Mouse (Mus musculus) layer of hippocampus, adult 8-10 months (tissue): ENCODE measurements at regions not wholly inside any gene's neighbourhood (a gene's known extent, or its start where the extent isn't known, plus 50 kb on each side); places are given as distances from the start of the nearest gene placed in this dataset.

Experiments used
- DNase-seq, 2 experiments: peaks; one replicate each; pipeline ENCODE4 v3.0.0; 2022; ENCODE audit warnings: low spot score in 2 of 2

DNA sequence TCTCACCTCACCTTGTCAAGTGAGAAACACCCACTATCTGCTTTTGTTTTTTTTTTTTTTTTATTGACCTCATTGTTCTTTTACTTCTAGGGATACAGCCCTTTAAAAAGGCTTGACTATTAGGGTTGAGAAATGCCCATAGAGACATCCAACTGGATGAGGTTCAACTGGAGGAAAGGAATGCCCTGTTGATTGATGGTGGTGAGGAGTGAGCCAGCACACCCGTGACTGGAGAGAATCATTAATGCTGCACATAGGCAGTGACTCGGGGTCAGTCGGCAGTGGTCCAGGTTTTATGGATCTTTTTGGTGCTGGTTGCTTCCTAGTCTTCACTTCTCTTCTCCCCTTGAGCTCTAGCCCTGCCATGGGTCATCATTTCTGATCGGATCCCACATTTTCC is 82.9 kb upstream of the Cryz start:
- no peak for DNase-seq

DNA sequence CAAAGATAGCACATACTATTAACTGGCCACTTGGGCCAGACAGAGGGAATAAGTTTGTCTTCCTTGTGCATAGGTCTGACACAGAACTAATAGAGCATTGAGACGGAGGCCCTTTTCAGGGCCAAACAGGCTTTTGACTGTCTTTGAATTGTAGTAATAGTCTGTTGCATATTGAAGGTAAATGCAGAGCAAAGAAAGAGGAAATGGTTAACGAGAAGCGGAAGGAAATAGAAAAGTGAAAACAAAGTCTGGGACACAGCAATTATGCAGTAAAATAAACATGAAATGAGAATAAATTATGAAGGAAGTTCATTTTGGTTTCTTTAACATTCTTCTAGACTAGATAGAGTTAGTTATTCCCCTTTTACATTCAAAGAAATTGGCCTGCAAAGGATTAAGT is 86.4 kb upstream of the Cryz start:
- no peak for DNase-seq

DNA sequence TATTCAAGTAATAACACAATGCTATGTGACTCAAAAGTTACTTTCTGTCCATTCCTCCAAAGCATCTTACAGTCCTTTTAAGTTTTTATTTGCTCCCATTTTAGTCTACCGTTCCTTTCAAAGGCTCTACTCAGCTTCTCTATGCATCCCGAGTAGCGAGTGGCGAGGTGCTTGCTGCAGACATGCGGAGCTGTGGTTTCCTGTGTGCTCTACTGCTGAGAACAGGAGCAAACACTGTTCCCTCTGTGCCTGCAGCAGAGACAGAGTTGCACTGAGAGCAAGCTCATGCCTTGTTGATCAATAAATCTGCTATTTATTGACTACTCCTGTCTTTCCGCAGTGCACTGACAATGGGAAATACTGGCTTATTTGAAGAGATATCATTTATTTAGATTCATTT is 87.1 kb upstream of the Cryz start:
- no peak for DNase-seq

DNA sequence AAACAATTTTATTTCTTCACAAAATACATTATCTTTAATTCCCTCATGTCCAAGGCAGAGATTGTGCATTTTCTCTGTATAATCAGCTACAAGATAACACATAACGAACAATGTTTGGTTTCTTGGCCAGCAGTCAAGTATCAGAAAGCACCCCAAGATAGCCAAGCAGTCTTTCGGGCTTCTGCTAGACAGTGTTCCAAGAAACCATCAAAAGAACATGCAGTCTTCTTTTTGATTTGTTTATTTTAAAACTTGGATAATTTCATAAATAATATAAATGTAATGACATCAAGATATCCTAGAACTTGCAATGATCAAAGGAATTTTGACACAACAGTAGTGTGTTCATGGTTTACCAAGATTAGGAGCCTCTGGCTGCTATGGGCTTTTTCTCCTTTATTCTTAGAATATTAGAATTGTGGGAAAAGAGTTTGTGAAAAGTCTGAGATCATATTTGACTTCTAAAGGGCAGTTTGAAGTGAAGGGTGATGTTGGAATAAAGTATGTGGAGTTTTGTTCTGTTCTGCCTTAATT is 103.1 kb upstream of the Cryz start:
- no peak for DNase-seq

DNA sequence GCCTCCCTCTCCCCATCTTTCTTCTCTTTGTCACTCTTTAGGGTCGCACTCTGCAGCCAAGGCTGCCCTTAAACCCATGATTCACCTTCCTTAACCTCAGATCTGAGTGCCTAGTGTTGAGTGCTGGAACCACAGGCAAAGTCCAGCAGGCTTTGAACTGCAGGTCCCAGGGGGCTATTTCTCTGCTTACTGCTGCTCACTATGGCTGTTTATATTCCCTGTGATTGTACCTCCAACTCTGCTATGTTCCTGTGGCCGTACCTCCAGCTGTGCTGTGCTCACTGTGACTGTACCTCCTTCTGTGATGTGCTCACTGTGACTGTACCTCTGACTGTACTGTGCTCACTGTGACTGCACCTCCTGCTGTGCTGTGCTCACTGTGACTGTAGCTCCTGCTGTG is 124.1 kb upstream of the Cryz start:
- DNase-seq, result no peak

DNA sequence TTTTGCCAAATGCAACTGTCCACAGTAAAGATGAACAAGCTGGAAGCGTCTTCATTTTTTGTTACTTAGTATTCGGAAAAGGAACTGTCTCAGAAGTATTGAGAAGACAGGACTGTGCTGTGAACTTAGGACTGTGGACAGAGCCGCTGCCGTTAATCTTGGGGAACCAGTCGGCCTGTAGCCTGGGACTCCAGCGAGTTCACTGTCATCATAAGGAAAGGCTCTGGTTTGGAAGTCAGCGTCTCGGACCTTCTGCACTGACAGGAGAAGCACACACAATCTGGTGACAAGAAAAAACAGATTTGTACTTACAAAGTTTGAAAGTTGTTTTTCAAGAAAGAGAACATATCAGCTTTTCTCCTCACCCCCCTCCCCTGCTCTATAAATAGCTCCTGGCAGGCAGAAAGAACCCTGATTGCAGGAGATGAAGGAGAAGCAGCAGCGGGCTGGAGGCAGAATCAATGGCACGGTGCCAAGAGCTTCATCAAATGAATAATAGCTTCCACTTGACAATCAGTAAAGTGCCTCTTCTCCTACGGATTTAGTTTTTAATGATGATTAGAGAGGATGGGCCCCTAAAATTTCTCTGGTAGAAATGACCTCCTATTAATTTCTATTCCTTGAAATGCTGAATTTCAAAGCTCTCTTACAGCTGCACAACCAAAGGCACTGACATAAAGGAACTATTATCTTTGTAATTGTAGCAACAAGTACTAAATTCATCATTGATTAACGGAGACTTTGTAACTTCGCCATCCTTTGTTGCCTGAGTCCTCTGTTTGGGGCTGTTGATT is 128.7 kb upstream of the Cryz start:
- DNase-seq, result peak; percentile 42 to 51

DNA sequence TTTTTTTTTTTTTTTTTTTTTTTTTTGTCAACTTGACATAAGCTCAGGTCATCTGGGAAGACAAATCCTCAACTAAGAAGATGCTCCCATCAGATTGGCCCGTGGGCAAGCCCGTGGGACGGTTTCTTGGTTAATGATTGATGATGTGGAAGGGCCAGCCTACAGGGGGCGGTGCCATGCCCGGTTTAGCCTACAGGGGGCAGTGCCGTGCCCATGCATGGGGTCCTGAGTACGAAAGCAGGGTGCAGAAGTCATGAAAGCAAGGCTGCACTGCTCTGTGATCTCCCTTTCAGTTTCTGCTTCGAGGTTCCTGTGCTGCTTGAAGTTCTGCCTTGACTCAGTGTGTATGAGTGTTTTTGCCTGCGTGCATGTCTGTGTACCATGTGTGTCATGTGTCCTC is 127.7 kb upstream of the Lhx8 start:
- no peak for DNase-seq

DNA sequence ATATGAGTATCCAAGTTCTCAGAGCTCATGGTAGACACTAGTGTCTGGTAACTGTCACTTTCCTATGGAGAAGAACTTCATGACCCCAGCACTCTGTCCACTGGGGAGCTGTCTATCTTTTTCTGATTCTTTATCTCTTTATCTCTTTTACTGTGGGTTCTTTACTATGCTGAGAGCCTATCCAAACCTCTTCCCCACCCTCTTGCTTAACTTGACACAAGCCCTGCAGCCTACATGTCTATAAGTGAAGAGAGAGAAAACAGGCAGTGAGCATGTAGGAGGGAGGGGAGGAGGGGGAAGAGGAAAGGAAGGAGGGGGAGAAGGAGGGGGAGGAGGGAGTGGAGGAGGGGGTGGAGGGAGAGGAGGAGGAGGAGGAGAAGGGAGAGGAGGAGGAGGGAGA is 122.6 kb upstream of the Lhx8 start:
- DNase-seq, result no peak

DNA sequence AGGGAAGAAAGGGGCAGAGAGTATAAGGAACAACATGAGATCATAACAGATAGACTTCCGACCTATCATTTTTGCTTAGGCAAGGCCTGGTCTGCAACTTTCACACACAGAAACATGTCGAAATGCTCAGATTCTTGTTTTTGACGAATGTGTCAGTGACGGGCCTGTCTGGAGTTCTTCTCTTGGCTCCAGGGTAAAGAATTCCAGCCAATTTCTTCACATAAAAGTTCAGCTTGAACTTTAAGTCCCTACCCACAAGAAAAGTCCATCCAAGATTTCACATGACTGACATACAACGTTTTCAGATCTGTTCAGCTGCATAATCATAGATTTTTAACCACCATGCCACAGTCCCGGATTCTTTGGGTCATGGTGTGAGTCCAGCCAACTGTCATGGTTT is 122.1 kb upstream of the Lhx8 start:
- DNase-seq, result no peak

DNA sequence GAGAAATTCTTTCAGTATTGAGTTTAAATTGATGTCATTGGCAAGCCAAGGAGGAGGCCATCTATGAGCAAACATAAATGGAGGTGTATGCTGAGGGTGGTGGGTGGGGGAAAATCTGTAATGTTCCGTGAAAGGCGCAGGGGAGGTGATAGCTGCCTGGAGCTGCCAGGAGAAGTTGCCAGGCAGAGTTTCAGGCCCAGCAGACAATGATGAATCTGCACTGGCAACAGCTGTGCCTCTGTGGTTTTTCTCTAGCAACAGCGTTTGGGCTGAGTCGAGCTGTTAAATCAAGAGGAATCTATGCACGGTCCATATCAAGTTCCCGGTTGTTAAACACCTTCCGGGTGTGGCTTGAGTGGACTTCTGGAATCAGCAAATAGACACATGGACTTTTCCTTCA is 120.7 kb upstream of the Lhx8 start:
- DNase-seq, result no peak

DNA sequence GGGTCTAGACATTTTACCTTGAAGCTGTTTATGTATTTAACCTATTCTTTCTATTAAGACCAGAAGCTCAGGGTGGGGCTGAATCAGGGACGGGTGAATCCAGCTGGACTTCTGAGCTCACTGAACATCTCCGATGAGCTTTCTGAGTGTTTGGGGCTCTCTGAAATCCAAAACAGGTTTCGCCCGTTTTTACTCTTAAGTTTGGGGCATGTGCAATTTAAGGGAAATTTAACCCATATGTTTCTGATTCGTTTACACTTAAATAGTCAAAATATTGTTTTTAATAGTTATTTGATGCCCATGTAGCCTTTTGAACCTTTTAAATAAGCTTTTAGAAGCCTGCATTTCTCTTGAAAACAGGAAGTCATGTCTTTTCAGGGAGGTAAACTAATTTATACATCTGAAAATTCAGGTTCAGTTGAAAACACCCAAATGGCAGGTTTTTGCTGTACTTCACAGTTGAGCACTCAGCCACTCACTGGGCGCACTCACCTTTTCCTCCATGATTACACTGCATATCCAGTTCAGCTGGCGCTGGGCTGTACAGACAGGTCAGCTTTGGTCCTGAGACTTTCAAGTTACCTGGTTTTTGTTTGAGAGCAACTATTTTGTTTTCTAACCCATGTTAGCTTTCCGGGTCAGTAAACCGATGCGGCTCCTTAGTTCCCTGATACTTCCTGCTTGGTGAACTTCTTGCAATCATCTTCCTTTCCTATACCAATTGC is 113.1 kb upstream of the Lhx8 start:
- no peak for DNase-seq

DNA sequence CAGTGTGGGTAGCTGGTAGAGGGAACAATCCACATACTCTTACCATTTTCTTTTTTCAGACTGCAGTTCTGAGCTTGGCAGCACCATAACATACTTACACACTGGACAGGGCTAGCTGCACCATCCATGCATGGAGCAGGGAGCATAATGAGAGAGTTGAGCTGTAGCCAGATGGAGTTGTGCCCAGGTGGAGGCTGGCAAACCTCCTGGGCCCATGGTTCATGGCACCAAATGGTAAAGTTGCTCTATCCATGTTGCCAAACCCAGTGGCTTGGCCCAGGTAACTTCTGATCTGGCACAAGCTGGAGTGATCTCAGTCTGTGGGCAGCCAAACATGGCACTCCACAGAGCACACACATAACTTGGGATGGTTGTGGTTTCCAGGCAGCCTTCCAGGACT is 111.0 kb upstream of the Lhx8 start:
- no peak for DNase-seq

DNA sequence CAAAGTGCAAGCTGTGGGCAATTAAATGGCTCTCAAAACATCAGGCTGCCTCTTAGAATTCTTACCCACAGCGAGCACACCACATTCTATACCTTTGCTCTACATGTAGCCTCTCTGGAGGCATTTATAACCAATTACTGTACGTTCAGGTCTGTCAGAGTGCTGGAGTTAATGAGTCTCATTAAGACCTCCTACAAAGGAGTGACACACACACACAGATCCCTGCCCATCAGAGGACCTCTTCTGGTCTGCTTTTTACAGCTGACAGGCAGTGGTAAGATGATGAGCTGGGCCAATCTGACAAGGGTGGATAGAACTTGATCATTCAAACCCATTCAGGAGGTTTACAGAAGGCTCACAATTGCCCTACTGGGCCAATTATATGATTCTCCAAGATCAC is 110.4 kb upstream of the Lhx8 start:
- DNase-seq, result no peak

DNA sequence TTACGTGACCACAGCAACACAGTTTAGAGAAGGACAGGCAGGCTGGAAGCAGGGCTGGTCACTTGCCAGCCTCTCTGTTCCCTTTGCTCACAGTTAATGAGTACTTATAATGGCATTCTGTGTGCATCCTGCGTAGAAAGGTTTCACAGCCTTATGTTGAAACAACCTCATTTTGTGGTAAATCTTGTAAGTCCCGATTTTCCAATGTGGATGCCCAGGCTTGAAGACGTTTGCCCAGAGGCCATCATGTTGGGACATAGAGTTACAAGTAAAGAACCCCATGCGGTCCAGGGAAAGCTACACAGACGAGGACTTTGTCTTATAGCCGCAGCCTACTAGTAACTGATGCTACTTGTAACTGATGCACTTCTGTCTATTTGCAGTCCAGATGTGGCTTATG is 100.4 kb upstream of the Lhx8 start:
- DNase-seq, result no peak

DNA sequence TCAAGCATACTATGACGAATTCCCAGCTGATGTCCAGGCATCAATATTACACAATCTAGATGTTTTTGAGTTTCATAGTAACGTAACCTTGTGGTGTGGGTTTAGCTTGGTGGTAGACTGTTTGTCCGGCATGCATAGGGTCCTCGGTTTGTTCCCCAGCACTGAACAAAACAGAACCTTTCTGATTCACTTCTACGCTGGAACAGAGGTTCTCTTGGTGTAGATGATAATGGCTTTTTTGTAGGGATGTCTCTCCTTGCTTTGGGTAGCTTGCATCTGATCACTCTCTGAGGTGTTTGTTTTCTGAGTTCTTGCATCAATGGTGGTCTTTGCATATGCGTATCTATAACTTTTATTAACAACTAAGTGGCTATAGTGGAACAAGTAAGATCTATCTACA is 99.2 kb upstream of the Lhx8 start:
- DNase-seq, result no peak

DNA sequence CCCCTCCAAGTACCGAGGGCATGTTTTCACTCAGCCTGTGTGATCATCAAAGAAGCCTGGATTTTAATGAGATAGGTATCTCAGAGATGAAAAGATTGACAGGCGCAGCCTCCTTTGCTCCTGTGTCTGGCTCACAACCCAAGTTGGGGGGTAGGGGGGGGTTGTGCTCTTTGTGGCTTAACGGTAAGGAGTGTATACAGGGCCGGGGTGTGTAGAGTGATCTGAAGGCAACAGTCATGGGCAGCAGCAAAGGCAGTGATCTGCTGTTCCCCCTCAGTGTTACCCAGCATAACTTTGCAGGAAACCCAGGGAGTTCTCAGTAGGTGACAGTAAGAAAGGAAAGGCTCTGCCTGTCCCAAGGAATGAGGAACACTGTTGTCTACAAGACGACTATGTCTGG is 94.1 kb upstream of the Lhx8 start:
- DNase-seq, result no peak

DNA sequence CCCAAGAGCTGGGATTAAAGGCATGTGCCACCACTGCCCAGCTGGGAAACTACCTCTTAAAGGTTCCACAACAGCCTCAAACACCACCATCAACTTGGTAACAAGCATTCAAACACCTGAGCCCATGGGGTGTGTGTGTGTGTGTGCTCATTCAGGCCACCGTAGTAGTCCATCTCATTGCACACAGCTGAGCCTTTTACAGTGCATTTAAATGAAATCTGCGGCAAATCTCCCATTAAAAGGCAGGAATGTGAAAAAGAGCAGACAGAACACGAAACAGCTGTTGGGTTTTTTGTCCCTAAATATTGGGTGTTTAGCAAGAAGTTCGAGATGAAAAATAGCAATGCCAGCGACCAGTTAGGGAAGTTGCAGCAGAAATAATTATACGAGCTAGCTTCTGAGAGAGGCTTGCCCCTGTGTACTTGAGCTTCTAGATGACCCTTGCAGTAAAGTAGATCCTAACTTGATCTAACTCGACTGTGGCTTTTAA is 91.0 kb upstream of the Lhx8 start:
- DNase-seq, result no peak

DNA sequence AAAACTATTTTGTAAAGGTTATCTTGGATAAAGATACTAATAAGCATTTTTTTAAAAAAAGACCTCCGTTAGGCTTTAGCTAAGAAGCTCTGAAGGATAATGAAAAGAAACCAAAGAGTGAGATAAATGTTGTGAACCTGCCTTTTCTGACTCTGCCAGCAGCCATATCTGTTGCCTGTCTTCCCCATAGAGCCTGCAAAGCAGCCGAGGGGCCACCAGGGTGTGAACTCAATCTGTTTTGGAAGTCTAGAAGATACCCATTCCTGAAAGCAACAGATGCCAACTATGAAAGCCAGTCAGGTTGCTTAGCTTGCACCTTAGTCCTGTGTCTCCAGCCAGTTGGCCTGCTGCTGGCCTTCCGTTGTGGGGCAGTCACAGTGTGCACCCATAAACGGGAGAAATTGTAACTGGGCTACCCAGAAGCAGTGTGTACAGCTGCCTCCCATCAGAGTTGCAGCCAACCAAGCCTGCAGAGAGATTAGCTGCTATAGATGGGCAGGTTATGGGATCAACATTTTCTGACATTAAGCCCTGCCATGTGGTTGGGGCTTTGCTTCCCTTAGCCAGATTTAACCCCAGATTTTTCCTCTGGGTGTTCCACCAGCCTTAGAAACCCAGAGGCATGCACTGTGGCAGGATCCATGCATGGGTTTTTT is 87.8 kb upstream of the Lhx8 start:
- DNase-seq, result no peak

DNA sequence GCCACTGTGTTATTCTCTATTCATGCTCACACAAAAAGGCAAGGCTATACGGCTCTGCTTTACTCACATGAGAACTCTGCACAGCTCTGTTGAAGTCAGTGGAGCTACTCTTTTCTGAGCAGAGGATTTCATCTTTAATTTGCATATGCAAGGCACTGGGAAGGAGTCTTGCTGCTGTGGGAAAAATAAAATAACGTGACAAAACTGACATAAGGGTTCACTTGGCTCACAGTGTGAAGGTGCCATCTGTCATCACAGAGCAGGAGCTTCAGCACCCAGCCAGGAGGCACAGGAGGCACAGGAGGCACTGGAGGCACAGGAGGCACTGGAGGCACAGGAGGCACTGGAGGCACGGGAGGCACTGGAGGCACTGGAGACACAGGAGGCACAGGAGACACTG is 83.9 kb upstream of the Lhx8 start:
- no peak for DNase-seq

DNA sequence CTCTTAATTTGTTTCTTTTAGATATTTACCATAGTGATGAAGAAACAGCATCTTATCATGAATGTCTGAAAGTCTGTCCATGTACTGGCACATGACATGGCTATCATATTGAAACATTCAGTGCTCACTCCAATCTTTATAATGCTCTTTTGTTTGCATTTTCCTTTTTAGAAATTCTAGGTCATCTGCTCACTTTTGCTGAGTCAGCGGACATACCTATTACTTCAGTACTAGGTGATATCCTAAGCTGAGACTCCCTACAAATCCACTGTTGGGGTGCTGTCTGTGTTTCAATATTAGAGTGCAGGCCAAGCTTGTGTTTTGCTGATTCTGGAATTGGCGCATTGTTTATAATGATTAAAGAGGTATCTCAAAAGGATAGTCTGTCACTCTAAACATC is 79.8 kb upstream of the Lhx8 start:
- DNase-seq, result no peak

DNA sequence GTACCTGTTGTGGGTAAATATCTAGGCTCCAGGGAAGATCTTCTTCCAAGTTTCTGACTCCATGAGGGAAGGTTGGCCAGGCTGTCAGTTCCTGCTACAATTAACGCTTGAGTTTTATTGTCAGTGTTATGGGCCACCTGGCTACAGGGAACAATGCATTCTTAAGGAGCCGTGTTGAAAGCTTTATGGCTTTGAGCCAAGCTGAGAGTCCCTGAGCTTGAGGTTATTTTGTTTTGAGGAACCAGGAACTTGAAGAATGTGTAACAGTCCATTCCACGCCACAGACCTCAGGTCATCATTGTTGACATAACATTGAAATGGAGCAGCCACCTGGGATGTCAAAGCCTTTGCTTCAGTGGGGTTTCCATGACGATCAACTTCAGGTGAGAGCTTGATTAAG is 71.6 kb upstream of the Lhx8 start:
- DNase-seq, result no peak

DNA sequence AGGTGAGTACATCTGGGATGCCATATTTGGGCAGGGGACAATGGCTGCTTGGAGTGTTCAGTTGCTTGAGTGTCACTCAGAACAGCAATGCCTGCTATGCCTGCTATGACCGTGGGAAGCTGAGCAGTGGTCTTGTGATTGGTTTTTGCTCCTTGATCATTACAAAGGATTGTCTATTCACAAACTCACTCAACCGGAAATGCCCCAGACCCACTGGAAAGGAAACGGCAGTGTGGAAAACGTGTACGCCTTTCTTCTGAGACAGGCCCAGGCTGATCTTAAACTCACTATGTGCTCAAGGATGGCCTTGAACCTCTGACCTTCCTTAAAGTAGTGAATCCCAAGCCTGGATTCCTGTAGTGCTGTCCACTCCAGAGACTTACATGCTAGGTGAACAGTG is 63.2 kb upstream of the Lhx8 start:
- DNase-seq, result no peak
